Mouse (Mus musculus) liver, adult 2 months (tissue): ENCODE measurements at regions not wholly inside any gene's neighbourhood (a gene's known extent, or its start where the extent isn't known, plus 50 kb on each side); places are given as distances from the start of the nearest gene placed in this dataset.

Source experiments
- CTCF ChIP-seq: fragments of 200-500 bp; IDR thresholded peaks from 2 replicates; pipeline ENCODE4 v1.5.1; 2011; ENCODE audit warnings: low read depth, low read length, control low read depth
- POLR2A ChIP-seq: fragments of 200-500 bp; IDR thresholded peaks from 2 replicates; pipeline ENCODE4 v1.6.1; 2011; ENCODE audit warnings: low read length, control low read depth; ENCODE audit not compliant: insufficient read depth; ENCODE audit errors: extremely low read depth

DNA sequence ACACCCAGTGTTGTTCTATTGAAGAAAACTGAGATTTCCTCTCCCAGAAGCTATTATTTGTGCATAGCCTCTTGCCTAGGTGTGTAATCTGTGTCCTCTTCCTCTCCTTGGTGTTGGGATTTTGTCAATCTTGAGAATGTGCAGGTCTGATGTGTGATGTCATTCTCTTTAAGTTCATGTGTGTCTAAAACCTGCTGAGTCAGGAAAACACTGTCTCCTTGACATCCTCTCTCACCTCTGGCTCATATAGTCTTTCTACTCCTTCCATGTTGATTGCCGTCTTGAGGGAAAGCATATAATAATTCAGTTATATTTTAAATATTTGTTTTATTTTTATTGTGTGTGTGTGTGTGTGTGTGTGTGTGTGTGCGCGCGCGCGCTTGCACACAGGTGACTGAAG, 84.6 kb upstream of the Plxna4 start:
- TF ChIP-seq POLR2A = no peak
- TF ChIP-seq CTCF = no peak
